Mouse (Mus musculus) liver, postnatal 0 days (tissue): ENCODE data around the gene 2010300C02Rik. TPM values are rescaled to one million over a fixed set of nuclear protein-coding genes. Genes with fewer than 3 reads are reported as not detected.
A peak's percentile ranks its signal among the peaks of the same experiment; 100 is the strongest.

Experiments
- ATAC-seq: fragments of 200-750 bp; cut with Nextera tagmentation; 2 replicates; pipeline ENCODE4 v1.8.0; 2017; ENCODE audit warnings: mild to moderate bottlenecking, moderate library complexity
- DNase-seq: peaks from one replicate; pipeline ENCODE4 v3.0.0-alpha.2; 2016
- H3K27ac ChIP-seq: fragments of 300-500 bp; sonication (generic); 2 replicates; pipeline ENCODE4 v1.5.1; 2014; ENCODE audit warnings: antibody characterized with exemption, moderate library complexity, mild to moderate bottlenecking, low read depth
- H3K27me3 ChIP-seq: fragments of 300-500 bp; sonication (generic); 2 replicates; pipeline ENCODE4 v1.6.1; 2014; ENCODE audit warnings: low read length, control low read depth, mixed read lengths; ENCODE audit not compliant: insufficient read depth
- H3K36me3 ChIP-seq: fragments of 300-500 bp; sonication (generic); replicated peaks from 2 replicates; pipeline ENCODE4 v1.6.1; 2014; ENCODE audit warnings: mild to moderate bottlenecking, control low read depth, low read length, moderate library complexity, mixed read lengths; ENCODE audit not compliant: insufficient read depth
- H3K4me1 ChIP-seq: fragments of 300-500 bp; sonication (generic); 2 replicates; pipeline ENCODE4 v1.6.1; 2014; ENCODE audit warnings: antibody characterized with exemption, mild to moderate bottlenecking, control low read depth; ENCODE audit not compliant: insufficient read depth
- H3K4me2 ChIP-seq: fragments of 300-500 bp; sonication (generic); 2 replicates; pipeline ENCODE4 v1.6.1; 2014; ENCODE audit warnings: low read depth, mild to moderate bottlenecking, low read length, moderate library complexity, mixed read lengths
- H3K4me3 ChIP-seq: fragments of 300-500 bp; sonication (generic); 2 replicates; pipeline ENCODE4 v1.5.1; 2014; ENCODE audit warnings: low read depth, low read length
- H3K9ac ChIP-seq: fragments of 300-500 bp; sonication (generic); replicated peaks from 2 replicates; pipeline ENCODE4 v1.6.1; 2014; ENCODE audit warnings: mild to moderate bottlenecking, moderate library complexity
- H3K9me3 ChIP-seq: fragments of 300-500 bp; sonication (generic); 2 replicates; pipeline ENCODE4 v1.6.1; 2016; ENCODE audit warnings: mild to moderate bottlenecking, control low read depth, low read length, mixed read lengths
- CTCF ChIP-seq: sonication (generic); IDR thresholded peaks from 2 replicates; pipeline ENCODE4 v1.5.1; 2016; ENCODE audit warnings: antibody characterized with exemption, low read depth
- EP300 ChIP-seq: IDR thresholded peaks from 2 replicates; pipeline ENCODE4 v1.6.1; 2016; ENCODE audit warnings: antibody characterized with exemption, low read depth, mild to moderate bottlenecking
- WGBS: fragments of 180-500 bp; shearing (Covaris S2); extraction: QIAGEN DNeasy Blood & Tissue Kit; methylation state at CpG from one replicate; pipeline ENCODE4 v1.1.7; 2014; ENCODE audit not compliant: insufficient replicate concordance; 5-methylcytosine and 5-hydroxymethylcytosine counted together
- polyA plus RNA-seq: library from polyadenylated mRNA; unstranded; fragments of >200 nt; fragmentation: Nextera tagmentation; extraction: Ambion mirVana; gene quantifications from 2 replicates; pipeline ENCODE4 v1.2.1, GENCODE M21; 2015

The 2010300C02Rik gene
- polyA plus RNA-seq, 1 experiment from 2014 or later: 0.20 TPM

DNA sequence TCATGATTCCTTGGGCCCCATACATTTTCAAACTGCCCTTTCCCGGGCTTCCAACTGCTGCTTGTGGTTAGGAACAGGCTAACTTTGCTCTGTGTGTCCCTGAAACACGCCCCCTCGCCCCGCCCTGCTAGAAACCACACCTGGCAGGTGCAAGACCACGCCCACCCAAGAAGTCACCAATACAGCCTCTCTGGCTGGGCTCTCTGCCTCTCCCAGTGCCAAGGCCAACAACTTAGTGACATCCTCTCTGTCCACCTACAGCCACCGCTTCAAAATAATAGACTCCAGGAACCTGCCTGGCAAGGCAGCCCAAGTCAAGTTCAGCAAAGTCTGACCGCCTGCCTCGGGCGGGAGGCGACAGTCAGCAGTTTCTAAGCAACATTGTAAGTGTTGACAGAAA is 53.3 kb downstream of the 2010300C02Rik start:
- no peak overlapping the region for H3K9ac ChIP-seq
- TF ChIP-seq CTCF (no peak), EP300 (no peak)
- no peaks in the 10 kb centered on the region for H3K9me3 ChIP-seq
- no peaks in the 10 kb centered on the region; the same call in 1 of the 2 replicates for H3K4me1 ChIP-seq
- ATAC-seq (no peak), DNase-seq (no peak)
- H3K4me2 ChIP-seq: no peak overlapping the region
- H3K27me3 ChIP-seq: no peaks in the 10 kb centered on the region
- 47% methylated on average over 10 of the region's 10 CpGs for WGBS
- H3K4me3 ChIP-seq: no peak overlapping the region
- H3K27ac ChIP-seq: no peak overlapping the region
- no peaks in the 10 kb centered on the region for H3K36me3 ChIP-seq

GRCm38 (mm10) chr1:37665539-37666323 is 54.2 kb downstream of the 2010300C02Rik start:
- no peak; the same call in 1 of the 2 replicates for ATAC-seq
- H3K36me3 ChIP-seq: no peaks in the 10 kb centered on the region
- H3K27me3 ChIP-seq: no peaks in the 10 kb centered on the region
- H3K4me3 ChIP-seq: no peak overlapping the region
- H3K9ac ChIP-seq: no peak overlapping the region
- no peaks in the 10 kb centered on the region for H3K9me3 ChIP-seq
- no peaks in the 10 kb centered on the region; the same call in 1 of the 2 replicates for H3K4me1 ChIP-seq
- peak; percentile 25 for DNase-seq
- no peak for TF ChIP-seq EP300
- TF ChIP-seq CTCF: no peak
- no peak overlapping the region; the same call in 1 of the 2 replicates for H3K4me2 ChIP-seq
- WGBS: 36% methylated on average over 14 of the region's 14 CpGs
- no peak overlapping the region for H3K27ac ChIP-seq

DNA sequence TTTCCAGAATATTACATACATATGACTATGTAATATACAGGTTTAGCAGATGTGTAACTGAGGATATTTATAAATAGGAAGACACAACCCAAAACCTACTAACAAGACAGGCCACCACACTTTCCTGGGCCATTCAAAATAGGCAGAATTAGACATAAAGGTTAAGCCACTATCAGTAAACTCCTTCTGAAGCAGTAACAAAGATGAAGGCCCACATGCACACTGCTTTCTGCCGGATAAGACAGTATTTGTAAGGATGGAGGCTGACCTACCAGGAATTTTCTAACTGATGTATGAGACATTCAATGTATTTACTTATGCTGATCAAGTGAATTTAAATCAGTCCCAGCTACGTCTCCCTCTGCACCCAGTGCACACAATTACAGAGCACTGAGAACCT is 55.4 kb downstream of the 2010300C02Rik start:
- no peaks in the 10 kb centered on the region; the same call in 1 of the 2 replicates for H3K4me1 ChIP-seq
- no peak for DNase-seq
- 81% methylated on average over 2 of the region's 2 CpGs for WGBS
- H3K9me3 ChIP-seq: no peaks in the 10 kb centered on the region
- H3K4me2 ChIP-seq: no peak overlapping the region
- no peak overlapping the region for H3K9ac ChIP-seq
- no peaks in the 10 kb centered on the region for H3K36me3 ChIP-seq
- no peaks in the 10 kb centered on the region for H3K27me3 ChIP-seq
- no peak for ATAC-seq
- H3K4me3 ChIP-seq: no peak overlapping the region
- H3K27ac ChIP-seq: no peak overlapping the region
- TF ChIP-seq EP300: no peak
- TF ChIP-seq CTCF: no peak

DNA sequence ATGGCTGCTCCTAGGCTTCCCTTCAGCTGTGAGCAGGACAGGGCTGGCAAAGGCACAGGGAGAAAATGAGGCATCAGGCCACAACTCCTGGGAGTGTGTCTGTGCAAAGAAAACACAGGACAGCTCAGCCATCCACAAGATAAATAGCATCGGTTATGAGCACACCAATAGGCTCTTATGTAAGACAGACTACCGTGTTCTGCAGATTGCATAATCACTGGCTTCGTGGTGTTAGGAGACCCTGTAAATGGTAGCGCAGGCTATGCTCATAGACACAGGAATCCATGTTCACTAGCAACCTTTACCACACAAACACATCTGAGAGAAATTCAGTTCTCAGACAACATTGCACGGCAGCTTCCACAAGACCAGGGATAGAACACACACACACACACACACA is 56.3 kb downstream of the 2010300C02Rik start:
- no peak overlapping the region for H3K4me2 ChIP-seq
- H3K9ac ChIP-seq: no peak overlapping the region

GRCm38 (mm10) chr1:37656017-37656416 is 63.9 kb downstream of the 2010300C02Rik start:
- ATAC-seq (no peak), DNase-seq (no peak)
- Histone ChIP-seq H3K4me3 (no peak overlapping the region), H3K4me1 (no peaks in the 10 kb centered on the region), H3K9ac (no peak overlapping the region), H3K27ac (no peak overlapping the region), H3K4me2 (no peak overlapping the region), H3K27me3 (no peaks in the 10 kb centered on the region), H3K36me3 (no peaks in the 10 kb centered on the region), H3K9me3 (peaks cover 4% of the 10 kb centered on the region; the same call in 1 of the 2 replicates)
- no peak for TF ChIP-seq EP300
- no peak for TF ChIP-seq CTCF
- 80% methylated on average over 2 of the region's 2 CpGs for WGBS

More for the DNA sequence above, 56.3 kb downstream of the 2010300C02Rik start:
- DNase-seq: no peak
- no peak overlapping the region for H3K27ac ChIP-seq
- TF ChIP-seq CTCF (no peak), EP300 (no peak)
- ATAC-seq: no peak
- no peaks in the 10 kb centered on the region for H3K9me3 ChIP-seq
- no peaks in the 10 kb centered on the region; the same call in 1 of the 2 replicates for H3K4me1 ChIP-seq
- H3K36me3 ChIP-seq: no peaks in the 10 kb centered on the region
- H3K27me3 ChIP-seq: no peaks in the 10 kb centered on the region
- 55% methylated on average over 5 of the region's 5 CpGs for WGBS
- H3K4me3 ChIP-seq: no peak overlapping the region

DNA sequence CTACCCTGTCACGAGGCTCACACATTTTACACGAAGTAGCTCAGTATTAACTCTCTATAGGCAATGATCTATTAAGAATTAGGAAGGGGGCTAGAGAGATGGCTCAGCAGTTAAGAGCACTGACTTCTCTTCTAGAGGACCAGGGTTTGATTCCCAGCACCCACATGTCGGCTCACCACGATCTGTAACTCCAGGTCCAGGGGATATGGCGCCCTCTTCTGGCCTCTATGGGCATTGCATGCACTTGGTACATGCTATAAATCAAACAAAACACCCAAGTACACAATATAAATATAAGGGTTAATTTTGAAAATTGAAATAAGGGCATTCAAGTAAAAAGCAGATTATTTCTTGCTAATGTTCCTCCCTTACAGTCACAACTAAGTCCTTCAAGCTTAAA is 65.9 kb downstream of the 2010300C02Rik start:
- Histone ChIP-seq H3K4me2 (no peak overlapping the region), H3K4me3 (no peak overlapping the region), H3K27ac (no peak overlapping the region), H3K36me3 (no peaks in the 10 kb centered on the region), H3K9ac (no peak overlapping the region), H3K4me1 (no peaks in the 10 kb centered on the region), H3K9me3 (peaks cover 4% of the 10 kb centered on the region; the same call in 1 of the 2 replicates), H3K27me3 (no peaks in the 10 kb centered on the region)
- ATAC-seq (no peak), DNase-seq (no peak)
- 70% methylated on average over 5 of the region's 5 CpGs for WGBS
- TF ChIP-seq EP300 (no peak), CTCF (peak; percentile 49)
